Mouse (Mus musculus): ENCODE results near the gene Tmsb15a.

- TF ChIP-seq GATA1 (IDR thresholded peaks at IDR 0.05; ENCODE audit: borderline replicate concordance, low read length), result no peak
- no peak for TF ChIP-seq FLI1 (IDR thresholded peaks at IDR 0.05; ENCODE audit: low read length)
Observed at GRCm38 (mm10) chrX:135742304-135743055, 17.4 kb upstream of the Tmsb15a start, which contains the start of the genes Armcx5 and Gprasp1.

All from megakaryocyte, embryonic 14.5 days (primary cell).